Mouse (Mus musculus) CH12.LX (cell line): Measurements from ENCODE around the gene Ttc39b. TPM values are rescaled to one million over a fixed set of nuclear protein-coding genes. Genes with fewer than 3 reads are reported as not detected.
A peak's percentile ranks its signal among the peaks of the same experiment; 100 is the strongest.

ENCODE experiments used
- DNase-seq: peaks from one replicate; pipeline ENCODE4 v3.0.0-alpha.2; 2013; ENCODE audit errors: extremely low read depth
- H3K27ac ChIP-seq: 2 replicates; pipeline ENCODE4 v1.5.1; 2012; ENCODE audit warnings: low read depth, mild to moderate bottlenecking, control low read depth, moderate library complexity; ENCODE audit not compliant: insufficient read depth
- H3K27me3 ChIP-seq: replicated peaks from 2 replicates; pipeline ENCODE3; 2012; ENCODE audit warnings: inconsistent platforms
- H3K36me3 ChIP-seq, 2 experiments: replicated peaks in 1 of 2; 2 replicates each; pipeline versions ENCODE3 to v1.6.1; 2012; ENCODE audit warnings: inconsistent platforms in 1 of 2, low read length in 1 of 2, mild to moderate bottlenecking in 1 of 2, mixed read lengths in 1 of 2, moderate library complexity in 1 of 2; ENCODE audit not compliant: control insufficient read depth in 1 of 2, insufficient read depth in 1 of 2
- H3K4me1 ChIP-seq, 2 experiments: 2 replicates each; pipeline ENCODE4 v1.6.1; 2012; ENCODE audit warnings: inconsistent platforms in 1 of 2, moderate library complexity in 1 of 2; ENCODE audit not compliant: insufficient read depth in 2 of 2, control insufficient read depth in 1 of 2
- H3K4me2 ChIP-seq: 2 replicates; pipeline ENCODE4 v1.6.1; 2012; ENCODE audit warnings: low read depth, mild to moderate bottlenecking, control low read depth; ENCODE audit not compliant: poor library complexity, insufficient read depth, severe bottlenecking
- H3K4me3 ChIP-seq, 3 experiments: fragments of 150-350 bp in 1 of 3; sonication (generic) in 1 of 3; replicated peaks in 1 of 3; 2 replicates each; pipeline versions ENCODE3 to v1.5.1; 2011 to 2012; ENCODE audit warnings: low read depth in 2 of 3, low read length in 2 of 3, mild to moderate bottlenecking in 2 of 3, moderate library complexity in 2 of 3, control low read depth in 1 of 3, improper control_type of control experiment in 1 of 3, inconsistent platforms in 1 of 3, mixed read lengths in 1 of 3; ENCODE audit not compliant: poor library complexity in 1 of 3
- H3K79me2 ChIP-seq: replicated peaks from 2 replicates; pipeline ENCODE4 v1.6.1; 2012; ENCODE audit warnings: mild to moderate bottlenecking, moderate library complexity; ENCODE audit not compliant: control insufficient read depth, poor library complexity, insufficient read depth, severe bottlenecking; ENCODE audit errors: extremely low read depth
- H3K9ac ChIP-seq: 2 replicates; pipeline ENCODE4 v1.6.1; 2012; ENCODE audit warnings: low read depth, mild to moderate bottlenecking, control low read depth, moderate library complexity; ENCODE audit not compliant: insufficient read depth
- H3K9me3 ChIP-seq: replicated peaks from 2 replicates; pipeline ENCODE3; 2012; ENCODE audit warnings: low read length, inconsistent platforms, mixed read lengths
- BHLHE40 ChIP-seq: IDR thresholded peaks from 2 replicates; pipeline ENCODE4 v1.6.1; 2011; ENCODE audit warnings: mild to moderate bottlenecking, low read depth, low read length, improper control_type of control experiment
- CHD2 ChIP-seq: IDR thresholded peaks from 2 replicates; pipeline ENCODE4 v1.6.1; 2011; ENCODE audit warnings: low read length, improper control_type of control experiment
- CTCF ChIP-seq, 2 experiments: IDR thresholded peaks in 1 of 2; conservative IDR thresholded peaks in 1 of 2; 2 replicates each; pipeline ENCODE4 v1.5.1; 2011 to 2012; ENCODE audit warnings: low read depth in 2 of 2, low read length in 2 of 2, improper control_type of control experiment in 1 of 2, inconsistent platforms in 1 of 2, mild to moderate bottlenecking in 1 of 2, moderate library complexity in 1 of 2
- EP300 ChIP-seq: IDR thresholded peaks from 2 replicates; pipeline ENCODE4 v1.6.1; 2011; ENCODE audit warnings: low read length, improper control_type of control experiment
- ETS1 ChIP-seq: conservative IDR thresholded peaks from 2 replicates; pipeline ENCODE4 v1.6.1; 2012; ENCODE audit warnings: low read depth, mild to moderate bottlenecking, inconsistent platforms, low read length, improper control_type of control experiment, moderate library complexity
- GABPA ChIP-seq: IDR thresholded peaks from 2 replicates; pipeline ENCODE4 v1.6.1; 2012; ENCODE audit warnings: low read depth, low read length, improper control_type of control experiment, inconsistent platforms; ENCODE audit not compliant: insufficient replicate concordance
- JUN ChIP-seq: IDR thresholded peaks from 2 replicates; pipeline ENCODE4 v1.6.1; 2011; ENCODE audit warnings: low read depth, mild to moderate bottlenecking, low read length, improper control_type of control experiment, moderate library complexity; ENCODE audit not compliant: insufficient read depth
- JUND ChIP-seq: conservative IDR thresholded peaks from 2 replicates; pipeline ENCODE4 v1.6.1; 2011; ENCODE audit warnings: low read depth, low read length, improper control_type of control experiment
- KAT2A ChIP-seq: IDR thresholded peaks from 2 replicates; pipeline ENCODE4 v1.6.1; 2012; ENCODE audit warnings: low read length, improper control_type of control experiment, inconsistent platforms; ENCODE audit not compliant: insufficient replicate concordance
- MAFK ChIP-seq: IDR thresholded peaks from 2 replicates; pipeline ENCODE4 v1.6.1; 2011; ENCODE audit warnings: low read length, improper control_type of control experiment; ENCODE audit not compliant: insufficient replicate concordance
- MAZ ChIP-seq: IDR thresholded peaks from 2 replicates; pipeline ENCODE4 v1.6.1; 2012; ENCODE audit warnings: low read depth, mild to moderate bottlenecking, inconsistent platforms, low read length, improper control_type of control experiment, moderate library complexity
- MXI1 ChIP-seq: IDR thresholded peaks from 2 replicates; pipeline ENCODE4 v1.6.1; 2011; ENCODE audit warnings: mild to moderate bottlenecking, low read depth, low read length, improper control_type of control experiment
- NELFE ChIP-seq: IDR thresholded peaks from 2 replicates; pipeline ENCODE4 v1.6.1; 2011; ENCODE audit warnings: low read depth, low read length, improper control_type of control experiment
- NRF1 ChIP-seq: IDR thresholded peaks from 2 replicates; pipeline ENCODE4 v1.6.1; 2014; ENCODE audit warnings: low read depth, mild to moderate bottlenecking, inconsistent platforms, low read length, improper control_type of control experiment, moderate library complexity
- PAX5 ChIP-seq: IDR thresholded peaks from 2 replicates; pipeline ENCODE4 v1.6.1; 2012; ENCODE audit warnings: low read length, inconsistent platforms, mixed read lengths
- RAD21 ChIP-seq: IDR thresholded peaks from 2 replicates; pipeline ENCODE4 v1.6.1; 2011; ENCODE audit warnings: low read depth, mild to moderate bottlenecking, low read length, improper control_type of control experiment, moderate library complexity
- TCF12 ChIP-seq: IDR thresholded peaks from 2 replicates; pipeline ENCODE4 v1.6.1; 2014; ENCODE audit warnings: low read depth, mild to moderate bottlenecking, inconsistent platforms, low read length, improper control_type of control experiment
- UBTF ChIP-seq: IDR thresholded peaks from 2 replicates; pipeline ENCODE4 v1.6.1; 2012; ENCODE audit warnings: low read depth, mild to moderate bottlenecking, inconsistent platforms, low read length, improper control_type of control experiment, moderate library complexity
- USF2 ChIP-seq: conservative IDR thresholded peaks from 2 replicates; pipeline ENCODE4 v1.6.1; 2011; ENCODE audit warnings: low read depth, low read length, improper control_type of control experiment
- ZKSCAN1 ChIP-seq: IDR thresholded peaks from 2 replicates; pipeline ENCODE4 v1.6.1; 2012; ENCODE audit warnings: low read depth, inconsistent platforms, low read length, improper control_type of control experiment, borderline replicate concordance
- ZMIZ1 ChIP-seq: IDR thresholded peaks from 2 replicates; pipeline ENCODE4 v1.6.1; 2012; ENCODE audit warnings: low read depth, mild to moderate bottlenecking, inconsistent platforms, low read length, improper control_type of control experiment
- ZNF384 ChIP-seq: IDR thresholded peaks from 2 replicates; pipeline ENCODE4 v1.6.1; 2012; ENCODE audit warnings: low read depth, low read length, improper control_type of control experiment, inconsistent platforms
- dilution Hi-C: fragments of 300-500 bp; cut with MboI; formaldehyde crosslinking; loops from 2 replicates; pipeline ENCODE4 v1.14.3; 2020; ENCODE audit warnings: low sequenced_read_pairs; ENCODE audit not compliant: extremely low pct_unique_long_range_greater_than_20kb, extremely low pct_ligation_motif_present
- in situ Hi-C: fragments of 300-500 bp; cut with MboI; formaldehyde crosslinking; loops from 3 replicates; pipeline ENCODE4 v1.14.3; 2019; ENCODE audit warnings: low sequenced_read_pairs, low pct_ligation_motif_present, low pct_unique_long_range_greater_than_20kb, mixed read lengths
- polyA plus RNA-seq: library from polyadenylated mRNA; unstranded; fragments of >175 nt; gene quantifications from 2 replicates; pipeline ENCODE4 v1.2.1, GENCODE M21; 2012; ENCODE audit warnings: low read depth; ENCODE audit not compliant: insufficient read length
- total RNA-seq, 2 experiments: library from RNA; depleted of rRNA; stranded (reverse); fragments of 300-350 nt in 1 of 2; fragments of >200 nt in 1 of 2; gene quantifications; 2 replicates each; pipeline ENCODE4 v1.2.3; 2012 to 2014

The Ttc39b gene
- total and polyA plus RNA-seq, 3 experiments = 12.6 to 16.7 (median 15.7) TPM

DNA sequence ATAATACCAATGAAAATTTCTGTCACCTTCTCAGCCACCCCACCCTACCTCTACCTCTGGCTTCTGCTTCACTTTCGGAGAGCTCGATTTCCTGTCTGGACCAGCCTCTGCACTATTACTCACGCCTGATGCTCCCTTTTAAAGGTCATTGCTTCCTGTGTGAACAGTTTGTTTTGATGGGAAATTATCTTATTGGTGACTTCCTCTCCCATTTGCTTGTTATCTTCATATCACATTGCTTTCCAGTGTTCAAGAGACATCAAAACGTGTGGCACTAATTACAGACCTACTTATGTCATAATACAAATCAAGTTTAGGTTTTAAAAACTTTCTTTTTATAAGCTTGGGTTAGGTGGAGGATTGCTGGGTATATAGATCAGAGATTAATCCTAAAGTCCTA lies 3.5 kb upstream of the Ttc39b start:
- in situ Hi-C loops = no loop called here
- Histone ChIP-seq H3K79me2 (no peaks in the 10 kb centered on the region), H3K4me3 (no peak overlapping the region), H3K4me1 (peaks cover 12 to 16% of the 10 kb centered on the region in 2 experiments; a peak in 3 of 4 replicates), H3K4me2 (peak overlapping the region; percentile 45; the same call in 1 of the 2 replicates), H3K9me3 (no peaks in the 10 kb centered on the region), H3K27me3 (no peaks in the 10 kb centered on the region), H3K36me3 (no peaks in the 10 kb centered on the region), H3K9ac (peak overlapping the region; percentile 67), H3K27ac (peak overlapping the region; percentile 63)
- dilution Hi-C loops = no loop called here
- no peak for DNase-seq
- TF ChIP-seq PAX5 = no peak
- no peak for TF ChIP-seq GABPA
- no peak for TF ChIP-seq EP300
- no peak for TF ChIP-seq MAFK
- no peak for TF ChIP-seq ZKSCAN1
- TF ChIP-seq KAT2A = no peak
- no peak for TF ChIP-seq NRF1
- TF ChIP-seq MAZ = no peak
- no peak for TF ChIP-seq CTCF (conservative IDR thresholded peaks at IDR 0.05 in 1 of 2, IDR thresholded peaks at IDR 0.05 in 1 of 2; ENCODE audit: low read depth in 2 of 2, low read length in 2 of 2)
- TF ChIP-seq USF2 = no peak
- no peak for TF ChIP-seq ETS1
- TF ChIP-seq NELFE = no peak
- no peak for TF ChIP-seq ZNF384
- no peak for TF ChIP-seq ZMIZ1
- no peak for TF ChIP-seq MXI1
- no peak for TF ChIP-seq JUN
- no peak for TF ChIP-seq JUND
- no peak for TF ChIP-seq TCF12
- no peak for TF ChIP-seq BHLHE40

DNA sequence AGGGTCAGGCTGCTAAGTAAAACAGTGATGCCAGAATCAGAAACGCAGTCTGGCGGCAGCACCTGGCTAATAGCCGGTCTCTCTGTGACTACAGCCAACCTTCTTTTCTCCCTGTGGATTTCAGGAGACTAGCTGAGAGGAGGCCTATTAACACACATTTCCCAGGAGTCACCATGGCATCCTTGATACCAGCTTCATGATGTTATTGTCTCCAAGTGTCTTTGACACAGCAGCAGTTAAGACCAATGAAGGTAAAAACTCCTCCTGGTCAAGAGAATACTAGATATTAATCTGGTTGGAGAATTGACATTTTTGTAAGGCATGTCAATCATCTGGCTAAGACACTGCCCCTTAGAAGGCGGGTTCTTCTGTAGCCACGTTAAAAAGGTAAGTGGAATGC lies 1.3 kb upstream of the Ttc39b start:
- no peak overlapping the region for H3K4me2 ChIP-seq
- dilution Hi-C loops = no loop called here
- DNase-seq = no peak
- TF ChIP-seq CHD2 (no peak), UBTF (no peak), RAD21 (no peak)
- no peak overlapping the region for H3K4me3 ChIP-seq
- peaks cover 16 to 28% of the 10 kb centered on the region in 2 experiments for H3K4me1 ChIP-seq
- H3K36me3 ChIP-seq = no peaks in the 10 kb centered on the region
- H3K79me2 ChIP-seq = peaks cover 7% of the 10 kb centered on the region
- in situ Hi-C loops = no loop called here
- no peaks in the 10 kb centered on the region for H3K9me3 ChIP-seq
- no peak overlapping the region for H3K27ac ChIP-seq
- H3K9ac ChIP-seq = no peak overlapping the region
- H3K27me3 ChIP-seq = no peaks in the 10 kb centered on the region
